Mouse (Mus musculus): ENCODE data around the gene Rdh5.
A peak's percentile ranks its signal among the peaks of the same experiment; 100 is the strongest.

The Rdh5 gene

DNA sequence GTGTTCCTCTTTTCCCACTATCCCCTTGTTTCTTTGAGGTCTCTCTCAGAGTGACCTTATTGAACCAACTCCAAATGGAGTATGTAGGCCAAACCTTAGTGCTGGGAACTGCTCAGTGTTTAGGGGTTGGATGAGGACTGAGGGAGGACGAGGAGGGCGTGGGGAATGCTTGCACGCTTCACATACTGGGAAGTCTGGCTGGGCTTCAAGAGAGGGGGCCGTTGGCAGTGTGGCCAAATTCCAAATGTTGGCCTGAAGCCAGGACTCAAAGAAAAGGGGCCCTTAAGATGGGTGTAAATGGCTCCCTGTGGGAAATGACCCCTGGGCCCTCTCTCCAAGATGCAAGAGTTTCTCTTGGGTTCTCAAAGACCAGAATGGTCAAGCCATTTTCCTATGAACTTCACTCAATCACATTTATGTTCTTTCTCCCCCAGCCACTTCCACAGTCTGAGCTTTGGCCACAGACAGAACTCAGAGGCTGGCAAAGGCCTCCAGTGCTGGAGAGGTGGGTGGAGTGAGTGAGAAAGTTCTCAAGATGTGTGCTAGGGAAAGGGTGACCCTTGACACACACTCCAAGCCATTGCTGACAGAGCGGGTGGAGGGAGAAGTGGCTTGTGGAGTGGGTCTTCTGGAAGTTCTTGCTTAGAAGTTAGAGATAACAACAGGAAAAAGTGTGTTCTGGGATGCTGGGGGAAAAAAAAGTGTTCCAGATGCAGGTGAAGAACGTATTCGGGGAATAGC lies 7.1 kb upstream of the Rdh5 start:
- peak; percentile 53 to 55 for DNase-seq

GRCm38 (mm10) chr10:128928356-128928755 lies 5.7 kb upstream of the Rdh5 start:
- DNase-seq: peak in 1 of 2 experiments; percentile 34

GRCm38 (mm10) chr10:128923935-128924334 lies 1.2 kb upstream of the Rdh5 start, which contains the start of gene Bloc1s1:
Gene Bloc1s1, minus strand, starts transcription at chr10:128924035.
- no peak for DNase-seq

- DNase-seq: peak; percentile 97
Observed at GRCm38 (mm10) chr10:128923013-128923691, 464 bp upstream of the Rdh5 start.

GRCm38 (mm10) chr10:128921883-128922821 lies 536 bp downstream of the Rdh5 start:
- no peak for DNase-seq

DNA sequence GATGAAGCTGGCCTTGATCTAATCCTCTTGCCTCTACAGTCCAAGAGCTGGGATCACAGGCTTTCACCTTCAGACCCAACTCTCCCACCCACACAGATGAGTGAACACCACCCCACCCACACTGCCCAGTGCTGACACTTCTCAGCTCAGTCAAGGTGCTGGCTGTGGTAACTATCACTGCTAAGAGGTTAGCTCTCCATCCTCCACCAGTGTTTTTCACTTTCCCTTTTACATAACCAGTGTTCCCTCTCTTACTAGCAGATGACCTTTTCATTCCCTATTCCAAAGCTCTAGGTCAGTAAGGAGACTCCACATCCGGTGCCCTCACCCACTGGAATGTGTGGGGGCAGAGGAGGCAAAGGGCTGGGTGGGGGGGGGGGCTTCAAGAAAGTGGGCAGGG lies 1.4 kb downstream of the Rdh5 start:
- DNase-seq: peak in 1 of 2 experiments; percentile 31

DNA sequence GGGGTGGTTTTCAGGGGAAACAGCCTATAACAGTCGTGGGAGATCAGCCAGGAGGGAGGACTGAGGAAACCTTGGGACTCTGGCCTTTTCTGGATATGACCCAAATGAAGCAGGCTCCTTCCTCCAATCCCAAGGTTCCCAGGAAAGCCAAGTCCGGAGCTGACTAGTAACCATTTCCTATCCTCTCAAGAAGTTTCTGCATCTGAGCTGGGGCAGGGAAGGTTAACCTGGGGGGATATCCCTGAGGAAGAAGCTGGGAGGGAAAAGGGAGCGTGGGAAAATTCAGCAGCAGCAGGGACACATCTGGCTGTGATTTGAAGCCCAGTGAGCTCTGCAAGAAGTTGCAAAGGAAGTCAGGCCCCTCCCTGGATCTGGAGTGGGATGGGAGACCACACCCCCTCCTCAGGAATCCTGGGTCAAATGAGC lies 1.9 kb downstream of the Rdh5 start:
- DNase-seq: peak; percentile 62 to 72

DNA sequence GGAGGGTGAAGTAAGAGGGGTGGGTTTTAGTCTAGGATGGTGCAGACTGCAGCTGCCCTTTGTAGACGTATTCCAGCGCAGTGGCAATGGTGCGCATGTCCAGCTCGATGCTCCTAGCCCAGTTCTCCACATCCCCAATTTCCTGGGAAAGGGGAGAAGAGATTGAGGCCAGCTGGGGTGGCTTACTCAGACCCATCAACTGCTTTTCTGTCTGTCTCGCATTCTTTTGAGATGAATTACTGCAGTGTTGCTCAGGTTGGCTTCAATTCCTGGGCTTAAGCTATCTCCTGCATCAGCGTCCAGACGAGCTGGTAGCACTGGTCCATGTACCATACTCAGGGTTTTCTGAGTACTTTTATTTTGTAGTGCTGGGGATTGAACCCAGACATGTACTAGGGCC lies 2.7 kb downstream of the Rdh5 start:
- no peak for DNase-seq

GRCm38 (mm10) chr10:128919203-128919631 lies 3.5 kb downstream of the Rdh5 start:
- peak; percentile 82 to 92 for DNase-seq

GRCm38 (mm10) chr10:128918246-128918645 lies 4.4 kb downstream of the Rdh5 start:
- DNase-seq: peak; percentile 70 to 76

GRCm38 (mm10) chr10:128917400-128917799 lies 5.3 kb downstream of the Rdh5 start:
- DNase-seq: no peak

DNA sequence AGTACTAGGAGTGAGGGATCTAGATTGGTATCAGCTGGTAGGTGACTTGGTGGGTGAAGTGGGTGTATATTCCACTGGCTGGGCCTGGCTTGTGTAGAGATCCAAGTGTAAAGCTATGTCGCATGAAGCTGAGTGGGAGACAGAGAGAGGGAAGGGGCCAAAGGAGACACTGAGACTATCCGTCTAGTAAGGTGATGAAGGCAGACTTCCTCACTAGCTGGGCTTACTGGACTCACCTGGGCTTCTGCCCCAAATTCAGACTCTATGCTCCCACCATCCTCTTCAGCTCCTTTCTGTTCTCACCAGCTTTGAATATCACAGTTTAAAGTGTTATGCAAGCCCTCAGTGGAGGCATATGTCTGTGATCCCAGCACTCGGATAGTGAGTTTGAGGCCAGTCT lies 6.0 kb downstream of the Rdh5 start:
- DNase-seq: no peak

DNA sequence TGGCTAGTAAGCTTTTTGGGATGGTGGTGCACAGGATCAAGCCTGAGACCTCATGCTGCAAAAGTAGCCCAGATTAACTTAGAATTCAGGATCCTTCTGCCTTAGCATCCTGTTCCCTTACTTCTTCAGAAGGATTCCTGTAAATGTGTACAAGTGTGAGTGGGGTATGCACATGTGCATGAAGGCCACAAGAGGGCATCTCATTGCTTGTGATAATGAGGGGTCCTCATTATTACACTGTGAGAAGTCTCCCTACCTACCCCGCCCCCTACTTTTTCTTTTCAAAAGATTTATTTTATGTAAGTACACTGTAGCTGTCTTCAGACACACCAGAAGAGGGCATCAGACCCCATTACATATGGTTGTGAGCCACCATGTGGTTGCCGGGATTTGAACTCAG lies 7.1 kb downstream of the Rdh5 start:
- no peak for DNase-seq

DNA sequence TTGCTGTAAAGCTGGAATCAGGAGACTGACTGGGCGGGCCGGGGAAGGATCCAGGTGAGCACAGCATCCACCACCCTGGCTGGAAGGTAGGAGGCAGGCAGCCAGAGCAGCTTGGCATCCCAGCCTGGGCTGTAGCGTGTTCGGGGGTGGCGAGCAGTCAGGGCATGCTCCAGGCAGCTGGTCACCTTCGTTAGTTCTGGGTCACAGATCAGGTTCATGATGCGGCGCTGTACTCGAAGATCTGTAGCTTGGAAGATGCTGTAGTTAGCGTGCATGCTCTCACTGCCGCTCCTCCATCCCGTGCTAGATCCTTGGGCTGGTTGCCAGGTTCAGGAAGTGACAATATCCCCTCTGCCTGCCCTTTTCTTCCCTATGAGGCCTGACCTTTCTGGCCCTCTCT lies 9.0 kb downstream of the Rdh5 start:
- peak in 1 of 2 experiments; percentile 61 for DNase-seq

- peak; percentile 92 to 95 for DNase-seq
Observed at GRCm38 (mm10) chr10:128913219-128913618, 9.5 kb downstream of the Rdh5 start.

GRCm38 (mm10) chr10:128912791-128913190 lies 9.9 kb downstream of the Rdh5 start:
- no peak for DNase-seq

DNA sequence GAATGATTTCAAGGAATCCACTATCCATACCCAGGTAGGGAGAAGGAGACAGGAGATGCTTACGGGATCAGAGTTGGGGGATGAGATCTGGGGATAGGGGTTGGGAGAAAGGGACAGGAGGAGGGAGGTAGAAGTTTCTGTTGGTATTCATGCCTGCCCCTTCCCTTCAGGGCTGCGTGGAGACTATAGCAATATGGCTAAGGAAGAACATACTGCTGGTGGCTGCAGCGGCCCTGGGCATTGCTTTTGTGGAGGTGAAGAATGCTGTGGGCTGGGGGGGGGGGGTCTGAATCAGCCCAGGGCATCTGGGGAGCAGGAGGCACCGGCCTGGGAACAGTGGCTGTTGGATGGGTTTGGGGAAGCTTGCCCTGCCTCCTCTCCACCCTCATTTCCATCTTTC lies 10.4 kb downstream of the Rdh5 start:
- no peak for DNase-seq

DNA sequence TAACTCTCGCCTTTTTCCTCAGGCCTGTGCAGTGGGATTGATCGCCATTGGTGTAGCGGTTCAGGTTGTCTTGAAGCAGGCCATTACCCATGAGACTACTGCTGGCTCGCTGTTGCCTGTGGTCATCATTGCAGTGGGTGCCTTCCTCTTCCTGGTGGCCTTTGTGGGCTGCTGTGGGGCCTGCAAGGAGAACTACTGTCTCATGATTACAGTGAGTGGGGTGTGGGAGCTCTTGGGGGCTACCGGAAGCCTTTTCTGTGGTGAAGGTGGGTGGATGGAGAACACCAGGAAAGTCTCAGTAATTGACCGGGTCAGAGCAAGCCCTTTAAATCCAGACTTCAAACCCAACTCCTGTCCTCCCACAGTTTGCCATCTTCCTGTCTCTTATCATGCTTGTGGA lies 11.3 kb downstream of the Rdh5 start:
- DNase-seq: no peak

DNA sequence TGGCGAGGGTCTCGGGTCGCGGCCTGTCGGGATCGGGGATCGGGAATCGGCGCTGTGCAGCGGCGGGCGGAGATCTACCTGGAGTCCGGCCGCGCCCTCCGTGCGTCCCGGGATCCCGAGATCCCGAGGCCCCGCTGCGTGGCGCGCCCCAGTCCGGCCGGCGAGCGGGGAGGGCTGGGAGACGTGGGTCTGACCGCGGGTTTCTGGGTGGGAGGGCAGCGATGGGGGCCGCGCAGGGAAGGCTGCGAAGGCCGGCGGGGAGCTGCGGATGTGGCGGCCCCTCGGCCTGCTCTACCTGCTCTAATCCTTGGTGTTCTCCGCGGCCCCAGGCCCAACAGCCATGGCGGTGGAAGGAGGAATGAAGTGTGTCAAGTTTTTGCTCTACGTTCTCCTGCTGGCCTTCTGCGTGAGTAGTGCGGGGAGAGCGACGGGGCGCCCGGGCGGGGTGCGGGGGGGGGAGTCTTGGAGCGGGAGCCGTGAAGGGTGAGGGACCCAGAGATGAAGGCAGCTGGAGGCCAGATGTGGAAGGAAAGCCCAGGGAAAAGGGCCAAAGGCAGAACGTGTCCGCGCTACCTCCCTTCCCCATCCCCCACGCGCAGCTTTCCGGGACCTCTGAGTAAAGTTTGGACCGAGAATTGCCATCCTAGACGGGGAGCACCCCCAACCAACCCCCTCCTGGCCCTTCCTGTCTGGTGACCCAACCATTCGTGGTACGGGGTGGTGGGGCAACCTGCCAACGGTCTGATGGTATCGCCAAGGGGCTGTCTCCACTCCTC lies 12.4 kb downstream of the Rdh5 start:
- DNase-seq: peak in 1 of 2 experiments; percentile 78

- DNase-seq: peak; percentile 94 to 95
Observed at GRCm38 (mm10) chr10:128909567-128910028, 13.1 kb downstream of the Rdh5 start.

DNA sequence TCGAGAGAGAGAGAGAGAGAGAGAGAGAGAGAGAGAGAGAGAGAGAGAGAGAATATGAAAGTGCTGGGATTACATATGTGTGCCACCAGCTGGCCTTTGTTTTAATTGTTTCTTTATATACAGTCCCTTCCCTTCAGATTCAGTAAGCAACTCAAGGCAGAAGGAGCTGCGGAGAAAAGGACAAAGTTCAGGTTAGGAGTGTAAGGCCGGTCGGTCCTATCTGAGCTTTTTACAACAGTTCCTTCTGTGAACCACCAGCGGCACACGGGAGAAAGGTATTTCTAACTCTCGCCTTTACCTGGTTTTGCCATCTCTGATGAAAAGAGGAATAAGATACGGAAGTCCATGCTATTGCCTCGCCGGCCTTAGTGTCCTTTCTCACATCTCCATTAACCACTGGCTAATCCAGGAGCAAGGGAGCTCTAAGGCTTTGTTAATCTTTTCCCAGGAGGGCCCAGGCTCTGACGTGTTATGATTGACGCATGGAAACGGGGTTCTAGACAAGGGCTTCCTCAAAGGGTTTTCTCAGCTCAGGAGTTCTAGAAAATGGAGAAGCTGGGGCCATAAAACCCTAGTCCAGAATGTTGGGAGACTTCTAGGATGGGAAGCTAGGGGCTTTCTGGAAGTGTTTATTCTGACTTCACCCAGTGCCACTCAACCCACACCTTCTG lies 13.8 kb downstream of the Rdh5 start:
- DNase-seq: peak; percentile 73 to 85
